Comparison of ENCODE assay signal across 13 mouse cellular contexts in genomic region chr1:159551591-159552442, GRCm38 (mm10). TPM values are rescaled to one million over a fixed set of nuclear protein-coding genes. Genes with fewer than 3 reads are reported as not detected.
DNase-seq lines count a peak whose midpoint lies in the region; ATAC-seq and TF ChIP-seq lines count a peak whose summit lies in the region.
"Had no signal": no experiment of that assay in that cellular context is flagged by ENCODE, and none has a peak within 500 bp of the region (broad histone marks: within the 10 kb centered on the region; RNA-seq: fewer than 3 reads in every experiment).

No protein-coding gene starts in this region.

- H3K27me3 ChIP-seq in forebrain, postnatal 0 days (ENCODE audit: insufficient read depth, low read length) = no peaks in the 10 kb centered on the region
- H3K27me3 ChIP-seq in midbrain, embryonic 14.5 days (ENCODE audit: control insufficient read depth, insufficient read depth, low read length) = no peaks in the 10 kb centered on the region
- H3K27me3 ChIP-seq in kidney, embryonic 15.5 days = peaks cover 2% of the 10 kb centered on the region; the same call in 1 of the 2 replicates
- H3K27me3 ChIP-seq: liver, embryonic 12.5 days had no signal

- WGBS in forebrain, postnatal 0 days = 13% methylated on average over 17 of the region's 17 CpGs
- WGBS in midbrain, embryonic 14.5 days = 29% methylated on average over 17 of the region's 17 CpGs
- 48% methylated on average over 17 of the region's 17 CpGs for WGBS in kidney, embryonic 15.5 days

- no peaks in the 10 kb centered on the region for H3K9me3 ChIP-seq in forebrain, postnatal 0 days (ENCODE audit: low read length)
- H3K9me3 ChIP-seq in midbrain, embryonic 14.5 days (ENCODE audit: control insufficient read depth, low read length) = no peaks in the 10 kb centered on the region
- no peaks in the 10 kb centered on the region for H3K9me3 ChIP-seq in kidney, embryonic 15.5 days (replicated peaks)
- H3K9me3 ChIP-seq: liver, embryonic 12.5 days had no signal

- intact Hi-C loops in heart, postnatal 10 days (cut with DNase I) = no loop called here

- H3K4me1 ChIP-seq in forebrain, postnatal 0 days (ENCODE audit: insufficient read depth) = peaks cover 2% of the 10 kb centered on the region; the same call in 1 of the 2 replicates
- peaks cover 8% of the 10 kb centered on the region; the same call in 1 of the 2 replicates for H3K4me1 ChIP-seq in midbrain, embryonic 14.5 days (ENCODE audit: control insufficient read depth, insufficient read depth, low read length)
- peaks cover 3% of the 10 kb centered on the region; the same call in 1 of the 2 replicates for H3K4me1 ChIP-seq in kidney, embryonic 15.5 days
- H3K4me1 ChIP-seq: liver, embryonic 12.5 days had no signal

- peak overlapping the region; percentile 25; the same call in 1 of the 2 replicates for H3K9ac ChIP-seq in forebrain, postnatal 0 days
- H3K9ac ChIP-seq in midbrain, embryonic 14.5 days (replicated peaks; ENCODE audit: low read length) = no peak overlapping the region
- no peak overlapping the region for H3K9ac ChIP-seq in kidney, embryonic 15.5 days
- H3K9ac ChIP-seq: liver, embryonic 12.5 days had no signal

- H3K36me3 ChIP-seq in forebrain, postnatal 0 days (ENCODE audit: insufficient read depth) = no peaks in the 10 kb centered on the region
- H3K36me3 ChIP-seq in midbrain, embryonic 14.5 days (ENCODE audit: control insufficient read depth, insufficient read depth, low read length) = no peaks in the 10 kb centered on the region
- no peaks in the 10 kb centered on the region for H3K36me3 ChIP-seq in kidney, embryonic 15.5 days
- H3K36me3 ChIP-seq: liver, embryonic 12.5 days had no signal

- no peak overlapping the region; the same call in 1 of the 2 replicates for H3K4me2 ChIP-seq in forebrain, postnatal 0 days (ENCODE audit: low read depth)
- peak overlapping the region; percentile 24; the same call in 1 of the 2 replicates for H3K4me2 ChIP-seq in midbrain, embryonic 14.5 days (ENCODE audit: low read length)
- no peak overlapping the region for H3K4me2 ChIP-seq in kidney, embryonic 15.5 days
- H3K4me2 ChIP-seq: liver, embryonic 12.5 days had no signal

- DNase-seq in Muller cell, postnatal 12 days (ENCODE audit: inconsistent ontology term) = peak; percentile 30
- peak; percentile 46 for DNase-seq in embryo, embryonic 11 days
- DNase-seq in forebrain, postnatal 0 days = peak; percentile 70
- peak; percentile 53 for DNase-seq in midbrain, embryonic 14.5 days
- no peak for DNase-seq in urinary bladder, adult 2 months (ENCODE audit: low spot score)
- no peak for DNase-seq in heart, postnatal 10 days
- no peak for DNase-seq in cerebellum, adult 8-10 months
- DNase-seq: adrenal gland, postnatal 25 days; cerebellum, adult 18-20 months; kidney, postnatal 14 days had no signal

- peak; percentile 77 for ATAC-seq in forebrain, postnatal 0 days
- no peak for ATAC-seq in midbrain, embryonic 14.5 days (ENCODE audit: low FRiP score, low TSS enrichment)
- no peak for ATAC-seq in kidney, embryonic 15.5 days (replicated peaks; ENCODE audit: low FRiP score)
- ATAC-seq: liver, embryonic 12.5 days had no signal

- H3K4me3 ChIP-seq in forebrain, postnatal 0 days (ENCODE audit: low read depth, low read length) = no peak overlapping the region
- no peak overlapping the region for H3K4me3 ChIP-seq in midbrain, embryonic 14.5 days (replicated peaks; ENCODE audit: low read depth, low read length)
- no peak overlapping the region for H3K4me3 ChIP-seq in kidney, embryonic 15.5 days (replicated peaks)
- H3K4me3 ChIP-seq: left cerebral cortex, adult 2 months; liver, embryonic 12.5 days had no signal

- H3K27ac ChIP-seq in forebrain, postnatal 0 days (ENCODE audit: low read depth, low read length) = peak overlapping the region; percentile 37
- no peak overlapping the region for H3K27ac ChIP-seq in midbrain, embryonic 14.5 days (replicated peaks; ENCODE audit: low read depth, low read length)
- no peak overlapping the region for H3K27ac ChIP-seq in kidney, embryonic 15.5 days
- H3K27ac ChIP-seq: left cerebral cortex, adult 2 months; liver, embryonic 12.5 days had no signal

- no peak; the same call in 1 of the 2 replicates for TF ChIP-seq CTCF in forebrain, postnatal 0 days (IDR thresholded peaks at IDR 0.05; ENCODE audit: low read depth)

RNA-seq across cellular contexts. Expression of gene Tnr, which starts 28.2 kb away (rescaled TPM):
- 45.7 and 51.9 TPM in 2 replicates for total RNA-seq in forebrain, postnatal 0 days (2014; rRNA removed)
- polyA plus RNA-seq in forebrain, postnatal 0 days (2015; fragmentation: Nextera tagmentation; extraction: Ambion mirVana) = 4.1 and 6.2 TPM in 2 replicates
- polyA plus RNA-seq in midbrain, embryonic 14.5 days (2014; fragmentation: Nextera tagmentation; extraction: Ambion mirVana) = 4.4 and 4.6 TPM in 2 replicates
- polyA plus RNA-seq in urinary bladder, adult 2 months (2012; rRNA removed) = 0.03 and 0.04 TPM in 2 replicates
- under 1 TPM; 0.48 to 0.99 TPM for total RNA-seq in heart, postnatal 10 days (2021)
- polyA plus RNA-seq in kidney, embryonic 15.5 days (2015; fragmentation: Nextera tagmentation; extraction: Ambion mirVana) = not detected in 2 replicates

Comparison
In these comparisons a context has a peak if more than half of its experiments do, and no peak if none do; other contexts are left out.
1. DNase-seq: peak in Muller cell, postnatal 12 days (single experiment), embryo, embryonic 11 days (single experiment), forebrain, postnatal 0 days (single experiment) and midbrain, embryonic 14.5 days (single experiment); none in urinary bladder, adult 2 months (single experiment), heart, postnatal 10 days (0 of 2) and cerebellum, adult 8-10 months (single experiment).